Mouse (Mus musculus): ENCODE results near the gene Ret. TPM values are rescaled to one million over a fixed set of nuclear protein-coding genes. Genes with fewer than 3 reads are reported as not detected.

Gene Ret
- polyA plus RNA-seq (2016; fragmentation: Nextera tagmentation; extraction: Ambion mirVana), result 2.9 and 3.8 TPM in 2 replicates

DNA sequence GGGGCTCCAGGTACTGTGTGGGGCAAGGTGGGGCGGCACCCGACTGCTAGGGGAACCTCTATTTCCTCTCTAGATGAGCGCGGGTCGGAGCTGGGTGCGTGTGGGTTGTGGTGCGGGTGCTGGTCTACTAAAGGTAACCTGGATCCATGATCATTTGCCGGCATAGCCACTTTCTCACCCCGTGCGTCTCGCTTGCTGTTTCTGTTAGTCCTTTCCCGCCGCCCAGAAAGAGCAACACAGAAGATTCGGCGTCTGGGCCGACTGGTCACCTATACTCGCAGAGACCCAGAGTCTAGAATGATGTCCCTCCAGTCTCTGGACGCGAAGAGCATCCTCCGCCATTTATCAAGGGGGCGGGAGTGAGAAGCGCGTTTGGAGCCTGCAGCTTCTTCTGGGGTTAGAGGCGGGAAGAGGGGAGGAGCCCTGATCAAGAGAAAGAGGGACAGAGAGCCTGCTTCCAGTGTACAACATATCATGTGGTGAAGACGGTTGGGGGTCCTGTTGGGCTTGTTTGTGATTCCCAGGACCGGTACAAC is at the start of gene Ret:
Gene Ret (minus strand): TSS at position 279 of the 536 bp plus-strand sequence.
- Histone ChIP-seq H3K4me3 (peak within 1 kb of the TSS; percentile 52), H3K4me2 (replicated peaks) (peak within 1 kb of the TSS; percentile 85), H3K27me3 (peaks cover 81% of the 10 kb centered on the region), H3K27ac (replicated peaks) (no peak within 1 kb of the TSS), H3K9me3 (no peaks in the 10 kb centered on the region), H3K4me1 (peaks cover 17% of the 10 kb centered on the region), H3K9ac (replicated peaks) (peak within 1 kb of the TSS; percentile 26), H3K36me3 (no peaks in the 10 kb centered on the region)
- no peak; the same call in 1 of the 2 replicates for ATAC-seq (ENCODE audit: low FRiP score, low read depth)
- 1% methylated on average over 25 of the region's 26 CpGs for WGBS

- Histone ChIP-seq H3K36me3 (no peaks in the 10 kb centered on the region), H3K9me3 (no peaks in the 10 kb centered on the region), H3K27ac (replicated peaks) (no peak overlapping the region), H3K4me3 (no peak overlapping the region), H3K4me1 (no peaks in the 10 kb centered on the region), H3K27me3 (no peaks in the 10 kb centered on the region), H3K9ac (replicated peaks) (no peak overlapping the region), H3K4me2 (replicated peaks) (no peak overlapping the region)
- no peak for ATAC-seq (ENCODE audit: low FRiP score, low read depth)
- WGBS, result 84% methylated on average over 6 of the region's 6 CpGs
Measured at GRCm38 (mm10) chr6:118247161-118247560, 49.6 kb upstream of the Ret start.

DNA sequence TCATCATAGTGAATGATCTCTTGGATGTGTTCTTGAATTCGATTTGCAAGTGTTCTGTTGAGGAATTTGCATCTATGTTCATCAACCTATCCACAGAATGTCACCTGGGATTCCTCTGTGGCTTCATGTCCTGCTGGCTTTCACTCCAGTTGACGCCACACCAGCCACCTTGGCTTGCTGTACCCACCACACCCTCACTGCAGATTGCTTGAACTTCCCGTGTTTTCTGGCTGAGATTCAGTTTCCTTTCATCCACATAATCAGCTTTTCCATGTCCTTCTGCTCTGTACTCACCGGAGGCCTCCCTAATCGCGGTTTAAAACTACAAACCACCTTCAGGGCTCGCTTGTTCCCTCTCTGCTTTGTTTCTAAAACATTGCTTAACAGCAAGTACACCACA is 46.6 kb upstream of the Ret start:
- Histone ChIP-seq H3K27ac (replicated peaks) (no peak overlapping the region), H3K27me3 (no peaks in the 10 kb centered on the region), H3K9me3 (no peaks in the 10 kb centered on the region), H3K36me3 (no peaks in the 10 kb centered on the region), H3K9ac (replicated peaks) (no peak overlapping the region), H3K4me2 (replicated peaks) (no peak overlapping the region), H3K4me1 (no peaks in the 10 kb centered on the region), H3K4me3 (no peak overlapping the region)
- WGBS, result 79% methylated on average over 7 of the region's 7 CpGs
- no peak for ATAC-seq (ENCODE audit: low FRiP score, low read depth)

DNA sequence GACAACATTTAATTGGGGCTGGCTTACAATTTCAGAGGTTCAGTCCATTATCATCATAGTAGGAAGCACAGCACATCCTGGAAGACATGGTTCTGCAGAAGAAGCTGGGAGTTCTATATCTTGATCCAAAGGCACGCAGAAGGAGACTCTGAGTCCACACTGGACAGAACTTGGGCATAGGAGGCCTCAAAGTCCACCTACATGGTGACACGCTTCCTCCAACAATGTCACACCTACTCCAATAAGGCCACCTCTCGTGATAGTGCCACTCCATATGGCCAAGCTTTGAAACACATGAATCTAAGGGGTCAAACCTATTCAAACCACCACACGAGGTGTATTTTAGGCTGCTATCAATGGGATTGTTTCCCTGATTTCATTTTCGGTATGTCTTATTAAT is 45.4 kb upstream of the Ret start:
- Histone ChIP-seq H3K9me3 (no peaks in the 10 kb centered on the region), H3K9ac (replicated peaks) (no peak overlapping the region), H3K4me3 (no peak overlapping the region), H3K27me3 (no peaks in the 10 kb centered on the region), H3K36me3 (no peaks in the 10 kb centered on the region), H3K4me2 (replicated peaks) (no peak overlapping the region), H3K27ac (replicated peaks) (no peak overlapping the region), H3K4me1 (no peaks in the 10 kb centered on the region)
- ATAC-seq (ENCODE audit: low FRiP score, low read depth), result no peak
- WGBS, result 80% methylated on average over 5 of the region's 5 CpGs

GRCm38 (mm10) chr6:118226072-118226471 is 28.6 kb upstream of the Ret start:
- 14% methylated on average over 3 of the region's 3 CpGs for WGBS

GRCm38 (mm10) chr6:118222471-118222870 is 25.0 kb upstream of the Ret start:
- H3K4me2 ChIP-seq (replicated peaks), result no peak overlapping the region
- H3K9ac ChIP-seq (replicated peaks), result no peak overlapping the region
- no peaks in the 10 kb centered on the region for H3K4me1 ChIP-seq
- no peaks in the 10 kb centered on the region for H3K27me3 ChIP-seq
- 76% methylated on average over 2 of the region's 2 CpGs for WGBS
- H3K27ac ChIP-seq (replicated peaks), result no peak overlapping the region
- no peaks in the 10 kb centered on the region for H3K36me3 ChIP-seq
- no peaks in the 10 kb centered on the region for H3K9me3 ChIP-seq
- ATAC-seq (ENCODE audit: low FRiP score, low read depth), result no peak
- H3K4me3 ChIP-seq, result no peak overlapping the region

More at GRCm38 (mm10) chr6:118226072-118226471, 28.6 kb upstream of the Ret start:
- no peaks in the 10 kb centered on the region for H3K4me1 ChIP-seq
- H3K4me2 ChIP-seq (replicated peaks), result no peak overlapping the region
- no peak overlapping the region for H3K9ac ChIP-seq (replicated peaks)
- no peaks in the 10 kb centered on the region for H3K27me3 ChIP-seq
- H3K27ac ChIP-seq (replicated peaks), result no peak overlapping the region
- H3K4me3 ChIP-seq, result no peak overlapping the region
- H3K36me3 ChIP-seq, result no peaks in the 10 kb centered on the region
- no peaks in the 10 kb centered on the region for H3K9me3 ChIP-seq
- no peak for ATAC-seq (ENCODE audit: low FRiP score, low read depth)

DNA sequence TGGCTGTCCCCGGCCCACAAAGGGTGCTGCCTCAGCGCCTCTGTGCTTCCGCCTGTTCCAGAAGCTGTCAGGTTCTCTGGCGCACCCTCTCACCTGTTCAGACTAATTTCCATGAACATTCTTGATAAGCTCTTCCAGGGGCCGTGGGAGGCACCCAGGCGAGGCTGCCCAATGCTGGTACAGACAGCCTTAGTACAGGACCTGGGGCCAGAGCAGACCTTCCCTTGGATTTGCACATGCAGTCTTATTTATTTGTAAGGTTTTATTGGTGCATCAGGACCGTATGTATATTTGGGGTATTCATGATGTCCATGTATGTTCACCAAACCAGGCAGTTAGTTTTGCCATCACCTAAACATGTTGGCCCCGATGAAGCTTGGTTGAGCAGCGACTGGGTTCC is 18.2 kb upstream of the Ret start:
- Histone ChIP-seq H3K27ac (replicated peaks) (no peak overlapping the region), H3K4me2 (replicated peaks) (no peak overlapping the region), H3K9me3 (no peaks in the 10 kb centered on the region), H3K4me3 (no peak overlapping the region), H3K9ac (replicated peaks) (no peak overlapping the region), H3K4me1 (no peaks in the 10 kb centered on the region), H3K27me3 (no peaks in the 10 kb centered on the region), H3K36me3 (no peaks in the 10 kb centered on the region)
- 92% methylated on average over 9 of the region's 9 CpGs for WGBS
- ATAC-seq (ENCODE audit: low FRiP score, low read depth), result no peak

- Histone ChIP-seq H3K36me3 (no peaks in the 10 kb centered on the region), H3K27me3 (0 out of 2 replicates have a peak, but pooled peaks cover under 1% of the 10 kb centered on the region), H3K4me2 (replicated peaks) (no peak overlapping the region), H3K9ac (replicated peaks) (no peak overlapping the region), H3K4me1 (no peaks in the 10 kb centered on the region), H3K4me3 (no peak overlapping the region), H3K27ac (replicated peaks) (no peak overlapping the region), H3K9me3 (no peaks in the 10 kb centered on the region)
- WGBS, result 84% methylated on average over 8 of the region's 8 CpGs
- no peak for ATAC-seq (ENCODE audit: low FRiP score, low read depth)
Measured at GRCm38 (mm10) chr6:118208326-118208725, 10.8 kb upstream of the Ret start.

DNA sequence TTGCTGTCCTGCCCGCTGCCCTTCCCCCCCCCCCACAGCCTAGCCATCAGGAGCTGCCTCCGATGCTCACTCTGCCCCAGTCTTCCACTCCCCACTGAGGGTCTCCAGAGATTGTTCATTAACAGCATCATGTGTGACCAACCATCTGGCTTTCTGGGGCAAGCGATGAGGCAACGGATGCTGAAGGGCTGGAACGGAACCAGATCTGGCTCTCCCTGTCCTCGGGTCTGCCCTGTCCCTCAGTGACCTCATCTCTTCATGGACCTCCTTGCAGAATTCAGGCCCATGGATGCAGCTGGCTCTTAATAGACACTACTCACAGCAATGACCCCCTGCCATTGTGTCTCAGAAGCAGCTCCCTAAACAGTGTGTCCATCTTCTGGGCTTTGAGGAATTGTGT is 8.9 kb upstream of the Ret start:
- Histone ChIP-seq H3K4me2 (replicated peaks) (no peak overlapping the region), H3K9ac (replicated peaks) (no peak overlapping the region), H3K9me3 (no peaks in the 10 kb centered on the region), H3K4me1 (no peaks in the 10 kb centered on the region), H3K27ac (replicated peaks) (no peak overlapping the region), H3K4me3 (no peak overlapping the region), H3K36me3 (no peaks in the 10 kb centered on the region), H3K27me3 (peaks cover 9% of the 10 kb centered on the region; the same call in 1 of the 2 replicates)
- WGBS, result 84% methylated on average over 6 of the region's 6 CpGs
- peak; percentile 27; the same call in 1 of the 2 replicates for ATAC-seq (ENCODE audit: low FRiP score, low read depth)

DNA sequence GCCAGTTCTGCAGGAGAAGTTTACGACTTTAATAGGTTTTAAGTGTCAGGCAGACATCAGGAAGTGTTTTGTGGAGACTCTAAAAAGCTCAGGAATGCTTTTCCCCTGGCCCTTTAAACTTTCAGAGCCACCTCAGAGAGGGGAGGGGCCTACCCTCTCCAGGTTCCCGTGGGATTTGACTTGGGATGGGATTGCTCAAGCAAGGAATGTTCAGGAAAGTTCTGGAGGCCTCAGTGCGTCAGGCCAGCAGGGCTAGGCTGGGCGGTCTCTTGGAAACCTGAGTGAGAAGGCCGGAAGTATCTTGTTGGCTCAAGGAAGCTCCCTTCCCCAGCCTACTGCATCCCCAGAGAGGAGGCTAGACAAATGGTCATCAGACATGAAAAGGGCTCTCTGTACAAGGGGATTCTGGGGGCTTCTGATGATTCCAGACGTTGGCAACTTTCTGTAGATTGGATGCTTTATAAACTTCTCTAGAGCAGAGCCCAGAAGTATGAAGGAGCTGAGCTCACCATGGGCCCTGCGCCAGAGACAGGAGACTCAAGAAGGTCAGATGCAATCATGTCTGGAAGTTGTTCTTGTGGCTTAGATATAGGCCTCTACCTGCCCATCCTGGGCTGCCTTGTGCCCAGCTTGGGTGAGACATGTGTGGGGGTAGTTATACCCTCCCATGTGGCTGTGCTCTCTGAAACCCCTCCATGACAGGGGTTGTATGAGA is 7.8 kb upstream of the Ret start:
- Histone ChIP-seq H3K4me2 (replicated peaks) (no peak overlapping the region), H3K27me3 (peaks cover 19% of the 10 kb centered on the region), H3K36me3 (no peaks in the 10 kb centered on the region), H3K4me3 (no peak overlapping the region), H3K27ac (replicated peaks) (no peak overlapping the region), H3K9ac (replicated peaks) (no peak overlapping the region), H3K4me1 (no peaks in the 10 kb centered on the region), H3K9me3 (no peaks in the 10 kb centered on the region)
- ATAC-seq (ENCODE audit: low FRiP score, low read depth), result no peak
- 60% methylated on average over 7 of the region's 7 CpGs for WGBS

GRCm38 (mm10) chr6:118204112-118204511 is 6.6 kb upstream of the Ret start:
- Histone ChIP-seq H3K27ac (replicated peaks) (no peak overlapping the region), H3K4me2 (replicated peaks) (no peak overlapping the region), H3K9me3 (no peaks in the 10 kb centered on the region), H3K4me3 (no peak overlapping the region), H3K36me3 (no peaks in the 10 kb centered on the region), H3K27me3 (peaks cover 31% of the 10 kb centered on the region), H3K4me1 (no peaks in the 10 kb centered on the region), H3K9ac (replicated peaks) (no peak overlapping the region)
- 86% methylated on average over 1 of the region's 1 CpGs for WGBS
- ATAC-seq (ENCODE audit: low FRiP score, low read depth), result no peak

DNA sequence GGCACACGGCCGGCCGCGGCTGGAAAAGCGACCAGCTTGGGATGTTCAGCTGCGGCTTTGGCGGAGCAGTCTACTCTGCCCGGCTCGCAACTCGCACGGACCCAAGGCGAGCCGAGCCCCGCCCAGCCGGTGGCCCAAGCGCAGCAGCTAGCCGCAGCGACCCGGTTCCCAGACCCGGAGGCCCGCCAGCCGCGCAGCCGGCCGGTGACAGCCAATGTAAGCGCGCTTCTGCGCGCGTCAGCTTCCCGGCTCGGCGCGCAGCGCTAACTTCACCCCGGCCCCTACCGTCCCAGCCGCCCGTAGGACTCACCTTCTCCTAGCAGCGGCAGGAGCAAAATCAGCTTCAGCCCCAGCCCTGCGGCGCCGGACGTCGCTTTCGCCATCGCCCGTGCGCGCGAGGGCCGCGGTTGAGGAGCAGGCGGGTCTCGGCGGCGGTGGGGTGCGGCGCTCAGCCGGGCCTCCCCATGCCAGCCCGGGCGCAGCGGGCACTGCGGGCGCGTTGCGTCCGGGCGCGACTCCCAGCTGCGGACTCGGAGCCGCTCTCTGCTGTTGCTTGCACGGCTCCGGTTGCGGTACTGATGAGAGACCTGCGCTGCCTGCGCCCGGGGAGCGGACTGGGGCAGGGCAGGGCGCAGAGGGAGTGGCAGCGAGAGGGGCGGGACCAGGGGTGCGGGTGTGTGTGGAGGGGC is 623 bp downstream of the Ret start:
- ATAC-seq (ENCODE audit: low FRiP score, low read depth), result peak; percentile 66
- Histone ChIP-seq H3K4me3 (peak overlapping the region; percentile 52), H3K4me1 (peaks cover 17% of the 10 kb centered on the region), H3K4me2 (replicated peaks) (peak overlapping the region; percentile 85), H3K27ac (replicated peaks) (no peak overlapping the region), H3K9me3 (no peaks in the 10 kb centered on the region), H3K9ac (replicated peaks) (peak overlapping the region; percentile 26), H3K36me3 (no peaks in the 10 kb centered on the region), H3K27me3 (peaks cover 86% of the 10 kb centered on the region)
- under 1% methylated on average over 84 of the region's 84 CpGs for WGBS
